In genomic region chr13:70866971-70867625, GRCm38 (mm10) we compare ENCODE assay signal across 16 mouse cellular contexts. TPM values are rescaled to one million over a fixed set of nuclear protein-coding genes. Genes with fewer than 3 reads are reported as not detected.
DNase-seq lines count a peak whose midpoint lies in the region; ATAC-seq and TF ChIP-seq lines count a peak whose summit lies in the region.
"Had no signal": no experiment of that assay in that cellular context is flagged by ENCODE, and none has a peak within 500 bp of the region (broad histone marks: within the 10 kb centered on the region; RNA-seq: fewer than 3 reads in every experiment).

No protein-coding gene starts in this region.

- H3K27ac ChIP-seq in lung, embryonic 14.5 days (ENCODE audit: low read depth) = no peak overlapping the region
- peak overlapping the region; percentile 52; the same call in 1 of the 2 replicates for H3K27ac ChIP-seq in kidney, embryonic 14.5 days (ENCODE audit: low read depth, low read length)
- H3K27ac ChIP-seq in liver, embryonic 11.5 days (ENCODE audit: low read depth, low read length) = no peak overlapping the region
- no peak overlapping the region for H3K27ac ChIP-seq in stomach, postnatal 0 days (replicated peaks)
- no peak overlapping the region for H3K27ac ChIP-seq in neural tube, embryonic 15.5 days (replicated peaks)
- H3K27ac ChIP-seq: embryonic facial prominence, embryonic 10.5 days; heart, embryonic 15.5 days; macrophage had no signal

- no peak overlapping the region for H3K4me2 ChIP-seq in lung, embryonic 14.5 days
- no peak overlapping the region for H3K4me2 ChIP-seq in kidney, embryonic 14.5 days (replicated peaks; ENCODE audit: low read depth, low read length)
- H3K4me2 ChIP-seq in liver, embryonic 11.5 days = no peak overlapping the region
- no peak overlapping the region for H3K4me2 ChIP-seq in stomach, postnatal 0 days (replicated peaks; ENCODE audit: low read depth)
- H3K4me2 ChIP-seq in neural tube, embryonic 15.5 days = no peak overlapping the region
- H3K4me2 ChIP-seq: heart, embryonic 15.5 days had no signal

- no peaks in the 10 kb centered on the region for H3K9me3 ChIP-seq in lung, embryonic 14.5 days (ENCODE audit: low read depth, low read length)
- H3K9me3 ChIP-seq in kidney, embryonic 14.5 days (ENCODE audit: control insufficient read depth, low read length) = no peaks in the 10 kb centered on the region
- H3K9me3 ChIP-seq in liver, embryonic 11.5 days (ENCODE audit: control insufficient read depth, low read length) = no peaks in the 10 kb centered on the region
- H3K9me3 ChIP-seq in stomach, postnatal 0 days (ENCODE audit: control insufficient read depth, low read length) = no peaks in the 10 kb centered on the region
- no peaks in the 10 kb centered on the region for H3K9me3 ChIP-seq in neural tube, embryonic 15.5 days (replicated peaks)
- H3K9me3 ChIP-seq: embryonic facial prominence, embryonic 10.5 days; heart, embryonic 15.5 days had no signal

- no peak for TF ChIP-seq EP300 in stomach, postnatal 0 days (optimal IDR thresholded peaks at IDR 0.05)

- TF ChIP-seq CTCF in lung, embryonic 14.5 days (IDR thresholded peaks at IDR 0.05; ENCODE audit: low read depth) = no peak
- TF ChIP-seq CTCF in stomach, postnatal 0 days (IDR thresholded peaks at IDR 0.05; ENCODE audit: low read depth) = no peak

- no peak overlapping the region for H3K4me3 ChIP-seq in lung, embryonic 14.5 days (ENCODE audit: low read depth, low read length)
- no peak overlapping the region for H3K4me3 ChIP-seq in kidney, embryonic 14.5 days (ENCODE audit: low read length)
- no peak overlapping the region for H3K4me3 ChIP-seq in liver, embryonic 11.5 days (ENCODE audit: low read depth, low read length)
- H3K4me3 ChIP-seq in stomach, postnatal 0 days (ENCODE audit: low read depth, low read length) = no peak overlapping the region
- no peak overlapping the region for H3K4me3 ChIP-seq in neural tube, embryonic 15.5 days (replicated peaks)
- H3K4me3 ChIP-seq: embryonic facial prominence, embryonic 10.5 days; heart, embryonic 15.5 days had no signal

- DNase-seq in lung, embryonic 14.5 days = peak; percentile 8
- no peak for DNase-seq in lung, postnatal 10 days
- no peak for DNase-seq in liver, embryonic 11.5 days (ENCODE audit: low spot score)
- no peak for DNase-seq in stomach, postnatal 0 days (ENCODE audit: low spot score)
- DNase-seq in gastrocnemius, postnatal 10 days = no peak
- no peak for DNase-seq in adrenal gland, adult 18-20 months (ENCODE audit: low spot score in 2 of 2)
- DNase-seq: adrenal gland, adult 8-10 months; cerebellum, postnatal 10 days; midbrain, embryonic 14.5 days; right cerebral cortex, postnatal 4 days; thymus, postnatal 36 days had no signal

- no peak for ATAC-seq in lung, embryonic 14.5 days (ENCODE audit: insufficient read depth)
- peak; percentile 86 for ATAC-seq in kidney, embryonic 14.5 days (ENCODE audit: low FRiP score, low TSS enrichment)
- peak; percentile 45 for ATAC-seq in liver, embryonic 11.5 days (replicated peaks; ENCODE audit: low FRiP score)
- peak; percentile 69 for ATAC-seq in stomach, postnatal 0 days (ENCODE audit: low FRiP score, low TSS enrichment)
- ATAC-seq in neural tube, embryonic 15.5 days (ENCODE audit: low FRiP score) = no peak

- H3K27me3 ChIP-seq in lung, embryonic 14.5 days (ENCODE audit: insufficient read depth, low read length) = no peaks in the 10 kb centered on the region
- no peaks in the 10 kb centered on the region for H3K27me3 ChIP-seq in kidney, embryonic 14.5 days (ENCODE audit: control insufficient read depth, insufficient read depth, low read length)
- no peaks in the 10 kb centered on the region for H3K27me3 ChIP-seq in liver, embryonic 11.5 days (replicated peaks; ENCODE audit: control insufficient read depth, insufficient read depth, low read length)
- H3K27me3 ChIP-seq in stomach, postnatal 0 days (ENCODE audit: control insufficient read depth, insufficient read depth, low read length) = no peaks in the 10 kb centered on the region
- no peaks in the 10 kb centered on the region for H3K27me3 ChIP-seq in neural tube, embryonic 15.5 days (replicated peaks)
- H3K27me3 ChIP-seq: heart, embryonic 15.5 days had no signal

- H3K36me3 ChIP-seq in lung, embryonic 14.5 days (ENCODE audit: insufficient read depth) = no peaks in the 10 kb centered on the region
- no peaks in the 10 kb centered on the region for H3K36me3 ChIP-seq in kidney, embryonic 14.5 days (ENCODE audit: control insufficient read depth, insufficient read depth, low read length)
- H3K36me3 ChIP-seq in liver, embryonic 11.5 days (ENCODE audit: control insufficient read depth, insufficient read depth, low read length) = no peaks in the 10 kb centered on the region
- H3K36me3 ChIP-seq in stomach, postnatal 0 days (ENCODE audit: control insufficient read depth, insufficient read depth, low read length) = no peaks in the 10 kb centered on the region
- H3K36me3 ChIP-seq in neural tube, embryonic 15.5 days = no peaks in the 10 kb centered on the region
- H3K36me3 ChIP-seq: embryonic facial prominence, embryonic 10.5 days; heart, embryonic 15.5 days had no signal

- WGBS in lung, embryonic 14.5 days = 80% methylated on average over 11 of the region's 11 CpGs
- WGBS in kidney, embryonic 14.5 days = 83% methylated on average over 11 of the region's 11 CpGs
- 89% methylated on average over 11 of the region's 11 CpGs for WGBS in liver, embryonic 11.5 days
- 86% methylated on average over 11 of the region's 11 CpGs for WGBS in stomach, postnatal 0 days
- WGBS in neural tube, embryonic 15.5 days = 85% methylated on average over 11 of the region's 11 CpGs

- no peak overlapping the region for H3K9ac ChIP-seq in lung, embryonic 14.5 days
- no peak overlapping the region for H3K9ac ChIP-seq in kidney, embryonic 14.5 days (ENCODE audit: low read depth, low read length)
- no peak overlapping the region for H3K9ac ChIP-seq in liver, embryonic 11.5 days (ENCODE audit: low read depth, low read length)
- H3K9ac ChIP-seq in stomach, postnatal 0 days (ENCODE audit: low read length) = no peak overlapping the region
- no peak overlapping the region for H3K9ac ChIP-seq in neural tube, embryonic 15.5 days (replicated peaks)
- H3K9ac ChIP-seq: heart, embryonic 15.5 days had no signal

- H3K4me1 ChIP-seq in lung, embryonic 14.5 days (ENCODE audit: insufficient read depth) = no peaks in the 10 kb centered on the region
- H3K4me1 ChIP-seq in kidney, embryonic 14.5 days (ENCODE audit: control insufficient read depth, insufficient read depth, low read length) = no peaks in the 10 kb centered on the region
- no peaks in the 10 kb centered on the region for H3K4me1 ChIP-seq in liver, embryonic 11.5 days (replicated peaks; ENCODE audit: control insufficient read depth, insufficient read depth, low read length)
- H3K4me1 ChIP-seq in stomach, postnatal 0 days (replicated peaks; ENCODE audit: control insufficient read depth, insufficient read depth) = no peaks in the 10 kb centered on the region
- 0 out of 2 replicates have a peak, but pooled peaks cover 3% of the 10 kb centered on the region for H3K4me1 ChIP-seq in neural tube, embryonic 15.5 days
- H3K4me1 ChIP-seq: embryonic facial prominence, embryonic 10.5 days had no signal

RNA-seq across cellular contexts. Expression of gene Adamts16, which starts 25.5 kb away (rescaled TPM):
- 0.04 and 0.07 TPM in 2 replicates for polyA plus RNA-seq in lung, embryonic 14.5 days (2014; fragmentation: Nextera tagmentation; extraction: Ambion mirVana)
- 6.6 and 11.2 TPM in 2 replicates for polyA plus RNA-seq in kidney, embryonic 14.5 days (2014; fragmentation: Nextera tagmentation; extraction: Ambion mirVana)
- polyA plus RNA-seq in liver, embryonic 11.5 days (2014; fragmentation: Nextera tagmentation; extraction: Ambion mirVana) = 0.14 and 0.19 TPM in 2 replicates
- 0.69 and 0.75 TPM in 2 replicates for polyA plus RNA-seq in stomach, postnatal 0 days (2015; fragmentation: Nextera tagmentation; extraction: Ambion mirVana)
- 1 to 10 TPM; 1.7 TPM for total RNA-seq in gastrocnemius, postnatal 10 days (2021)
- under 1 TPM; 0.10 to 0.48 TPM for total RNA-seq in adrenal gland, adult 18-20 months (2021)
- 6.3 and 7.0 TPM in 2 replicates for polyA plus RNA-seq in neural tube, embryonic 15.5 days (2015; fragmentation: Nextera tagmentation; extraction: Ambion mirVana)
- polyA plus RNA-seq: macrophage had no signal

Comparison
In these comparisons a context has a peak if more than half of its experiments do, and no peak if none do; other contexts are left out.
1. ATAC-seq: peak in kidney, embryonic 14.5 days (single experiment), liver, embryonic 11.5 days (single experiment) and stomach, postnatal 0 days (single experiment); none in lung, embryonic 14.5 days (single experiment) and neural tube, embryonic 15.5 days (single experiment).